Mouse (Mus musculus) fibroblast of lung, adult 2 months (primary cell): ENCODE measurements around the gene Psg18.
"Not testable (repeated sequence)": the region's sequence is repeated elsewhere in the genome, so short reads cannot be mapped to it uniquely, and the experiment has no call there.

ENCODE experiments used
- DNase-seq: peaks from one replicate; pipeline ENCODE4 v3.0.0-alpha.2; 2011; ENCODE audit warnings: low read depth

The Psg18 gene

DNA sequence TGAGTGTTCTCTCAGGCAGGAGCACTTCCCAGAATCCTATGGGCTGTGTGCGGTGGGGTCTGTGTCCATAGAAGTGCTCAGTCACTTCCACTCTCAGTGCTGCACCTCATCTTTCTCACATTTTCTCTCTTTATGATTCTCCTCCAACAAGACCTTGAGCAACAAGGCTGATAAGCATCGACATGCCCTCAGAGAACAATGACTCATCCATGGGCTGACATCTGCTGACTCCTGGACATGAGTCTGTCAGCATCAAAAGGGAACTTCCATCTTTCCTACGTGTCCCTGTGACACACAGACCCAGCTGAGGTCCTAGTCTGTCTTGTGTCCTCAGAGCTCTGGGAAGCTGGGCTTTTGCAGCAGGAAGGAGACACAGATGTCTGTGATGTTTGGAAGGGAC lies at the start of gene Psg18:
Gene Psg18 (minus strand): TSS at position 101 of the 400 bp plus-strand sequence.
- DNase-seq: not testable (repeated sequence)

DNA sequence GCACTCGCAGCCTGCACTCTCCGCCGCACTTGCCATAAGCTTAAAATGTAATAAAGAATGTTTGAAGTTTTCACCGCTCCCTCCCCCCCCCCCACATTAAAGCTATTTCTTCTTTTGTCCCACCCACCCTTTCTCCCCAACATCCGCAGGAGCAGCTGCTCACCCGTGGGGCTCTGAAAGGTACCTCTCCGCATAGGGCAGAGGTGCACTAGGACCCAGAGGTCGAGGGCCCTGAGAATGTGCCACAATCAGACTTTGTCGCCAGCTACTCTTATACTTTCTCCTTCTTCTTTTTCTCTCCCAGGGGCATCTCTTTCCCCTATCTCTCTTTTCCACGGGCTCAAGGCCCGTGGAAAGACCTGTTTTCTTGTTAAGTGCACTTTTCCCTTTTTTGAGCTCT lies 48.6 kb upstream of the Psg18 start:
- no peak for DNase-seq

DNA sequence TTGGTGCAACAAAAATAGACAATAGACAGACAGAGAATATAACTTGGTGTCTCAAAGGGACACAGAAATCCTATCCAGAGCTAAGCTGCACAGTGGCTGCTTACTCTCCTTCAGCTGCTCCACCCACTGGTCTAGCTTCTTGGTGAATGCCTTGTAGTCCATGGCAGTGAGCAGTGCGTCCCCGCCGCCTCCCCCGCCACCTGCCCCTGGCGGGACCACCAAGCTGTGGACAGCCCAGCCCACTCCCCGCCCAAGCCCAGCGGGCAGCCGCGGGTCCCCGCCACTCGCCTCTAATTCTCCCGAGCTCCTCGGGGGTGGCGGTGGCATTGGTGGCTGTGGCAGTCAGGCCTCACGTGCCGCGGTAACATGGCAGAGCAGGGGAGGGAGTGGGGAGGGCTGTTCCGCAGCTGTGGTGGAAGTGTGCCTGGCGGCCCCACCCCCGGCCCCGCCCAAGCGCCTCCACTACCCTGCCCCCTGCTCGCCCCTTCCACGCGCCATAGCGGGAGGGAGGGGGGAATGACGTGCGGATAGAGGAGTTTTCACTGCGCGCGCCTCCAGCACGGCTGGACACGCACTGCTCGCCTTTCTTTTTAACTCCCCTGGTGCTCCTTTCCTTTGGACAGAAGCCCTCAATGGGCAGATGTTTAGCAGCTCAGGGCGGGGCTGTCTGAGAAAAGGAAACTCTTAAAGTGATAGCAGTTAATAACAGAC lies 47.9 kb upstream of the Psg18 start:
- no peak for DNase-seq

DNA sequence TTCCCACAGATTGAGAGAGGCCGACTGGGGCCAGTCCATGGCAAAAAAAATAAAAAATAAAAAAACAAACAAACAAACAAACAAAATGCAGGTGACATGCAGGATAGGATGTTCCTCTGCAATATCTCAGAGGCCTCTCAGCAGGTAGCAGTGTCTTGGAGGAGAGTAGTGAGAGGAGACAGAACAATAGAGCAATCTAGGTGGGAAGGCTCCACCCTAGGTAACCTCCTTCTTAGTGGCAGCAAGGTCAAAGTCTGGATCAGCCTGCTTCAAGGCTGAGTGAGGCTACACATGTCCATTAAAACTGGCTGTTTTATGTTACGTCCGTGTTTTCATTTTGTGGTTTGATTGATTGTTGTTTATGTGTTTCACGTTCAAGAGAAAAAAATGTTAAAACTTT lies 36.7 kb upstream of the Psg18 start:
- DNase-seq: not testable (repeated sequence)

DNA sequence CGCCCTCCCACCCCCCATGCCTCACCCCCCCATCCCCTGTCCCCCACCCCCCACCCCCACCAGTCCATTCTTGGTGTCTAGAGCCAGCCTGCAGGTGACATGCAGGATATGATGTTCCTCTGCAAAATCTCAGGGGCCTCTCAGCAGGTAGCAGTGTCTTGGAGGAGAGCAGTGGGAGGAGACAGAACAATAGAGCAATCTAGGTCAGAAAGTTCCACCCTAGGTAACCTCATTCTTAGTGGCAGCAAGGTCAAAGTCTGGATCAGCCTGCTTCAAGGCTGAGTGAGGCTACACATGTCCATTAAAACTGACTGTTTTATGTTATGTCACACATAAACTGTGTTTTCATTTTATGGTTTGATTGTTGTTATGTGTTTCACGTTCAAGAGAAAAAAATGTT lies 23.5 kb upstream of the Psg18 start:
- no peak for DNase-seq

DNA sequence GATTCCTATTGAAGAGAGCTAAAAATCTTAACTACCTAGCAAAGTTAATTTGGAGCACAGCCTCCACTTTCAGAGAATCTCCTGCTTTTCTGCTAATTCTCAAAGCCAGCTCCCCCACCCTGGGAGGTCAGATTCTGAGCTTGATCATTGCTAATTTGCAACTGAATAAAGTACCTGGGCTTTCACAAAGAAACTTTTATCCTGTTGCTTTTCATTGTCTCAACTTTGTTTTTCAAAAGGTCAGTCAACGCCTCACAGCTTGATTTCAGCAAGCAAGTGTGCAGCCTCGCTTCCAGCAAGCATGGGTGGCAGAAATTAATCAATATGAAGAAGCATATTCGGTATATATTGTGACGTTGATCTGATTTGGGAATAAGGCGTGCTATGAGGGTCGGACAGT lies 19.4 kb downstream of the Psg18 start:
- DNase-seq: not testable (repeated sequence)
